Mouse (Mus musculus) lung, postnatal 0 days (tissue): ENCODE results near the gene Sctr.

Experiments
- CTCF ChIP-seq: IDR thresholded peaks from 2 replicates; pipeline ENCODE4 v1.5.1; 2016; ENCODE audit warnings: antibody characterized with exemption, mild to moderate bottlenecking
- EP300 ChIP-seq: IDR thresholded peaks from 2 replicates; pipeline ENCODE4 v1.6.1; 2016; ENCODE audit warnings: antibody characterized with exemption, mild to moderate bottlenecking, control low read depth

- TF ChIP-seq EP300 (no peak), CTCF (peak; percentile 59)
Measured at GRCm38 (mm10) chr1:120016240-120016639, 9.5 kb downstream of the Sctr start.
